ENCODE assay signal across 13 mouse cellular contexts in the genomic region with DNA sequence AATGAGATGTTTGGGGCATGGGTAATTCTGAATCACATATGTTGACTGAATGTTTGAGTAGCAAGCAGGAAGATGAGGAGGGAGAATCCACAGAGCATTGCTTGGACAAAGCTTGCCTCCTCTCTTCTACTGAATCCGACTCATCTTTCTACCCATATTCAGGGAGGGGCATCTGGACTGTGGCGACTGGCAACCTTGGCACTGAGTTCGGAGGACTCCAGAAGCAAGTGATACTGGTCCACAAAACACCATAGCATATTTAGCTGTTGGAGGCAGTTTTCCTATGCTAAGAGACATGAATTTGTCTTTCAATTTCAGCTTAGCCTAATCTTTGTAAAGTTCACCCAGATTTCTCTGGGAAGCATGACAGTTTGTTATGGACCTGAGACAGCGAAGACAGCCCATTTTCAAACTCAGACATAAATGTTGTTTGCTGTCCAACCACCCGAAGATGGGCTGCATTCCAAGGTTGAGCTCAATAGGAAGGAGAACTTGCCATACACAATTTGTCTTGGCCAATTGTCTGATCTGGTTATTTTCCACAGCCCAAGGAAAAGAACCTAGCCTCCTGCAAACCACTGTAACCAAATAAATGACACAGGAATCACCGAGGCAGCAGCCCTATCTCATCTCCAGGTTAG.
"Had no signal": no experiment of that assay in that cellular context is flagged by ENCODE, and none has a peak within 500 bp of the region (broad histone marks: within the 10 kb centered on the region; RNA-seq: fewer than 3 reads in every experiment).

No protein-coding gene starts in this region.

- ATAC-seq: lung, postnatal 0 days had no signal

- H3K9me3 ChIP-seq: limb, embryonic 12.5 days; liver, embryonic 13.5 days; midbrain, embryonic 10.5 days; neural tube, embryonic 13.5 days had no signal

- H3K36me3 ChIP-seq: limb, embryonic 12.5 days; liver, embryonic 13.5 days; midbrain, embryonic 10.5 days; neural tube, embryonic 13.5 days had no signal

- DNase-seq: kidney, postnatal 14 days; liver; liver, embryonic 13.5 days; lung, adult 18-20 months; lung, postnatal 4 days; midbrain, embryonic 14.5 days; retina, postnatal 1 day; thymus, postnatal 36 days had no signal

- H3K4me3 ChIP-seq: left cerebral cortex, adult 2 months; limb, embryonic 12.5 days; liver, embryonic 13.5 days; midbrain, embryonic 10.5 days; neural tube, embryonic 13.5 days had no signal

- H3K4me2 ChIP-seq: limb, embryonic 12.5 days; liver, embryonic 13.5 days; neural tube, embryonic 13.5 days had no signal

- H3K27me3 ChIP-seq: limb, embryonic 12.5 days; liver, embryonic 13.5 days; neural tube, embryonic 13.5 days had no signal

- H3K9ac ChIP-seq: limb, embryonic 12.5 days; liver, embryonic 13.5 days; neural tube, embryonic 13.5 days had no signal

- H3K4me1 ChIP-seq: limb, embryonic 12.5 days; liver, embryonic 13.5 days; midbrain, embryonic 10.5 days; neural tube, embryonic 13.5 days had no signal

- H3K27ac ChIP-seq: left cerebral cortex, adult 2 months; limb, embryonic 12.5 days; liver, embryonic 13.5 days; midbrain, embryonic 10.5 days; neural tube, embryonic 13.5 days had no signal
